Mouse (Mus musculus): ENCODE measurements around the gene Scgb3a1. TPM values are rescaled to one million over a fixed set of nuclear protein-coding genes. Genes with fewer than 3 reads are reported as not detected.

Scgb3a1 gene
- polyA plus RNA-seq, 1 experiment from 2014 or later = not detected

GRCm38 (mm10) chr11:49713336-49714334 lies 50.2 kb downstream of the Scgb3a1 start:
- peak; percentile 27 for ATAC-seq (replicated peaks; ENCODE audit: insufficient number of reproducible peaks, low FRiP score, low TSS enrichment, low read depth)
- peak overlapping the region; percentile 47 for H3K4me2 ChIP-seq (ENCODE audit: low read depth, low read length)
- H3K4me1 ChIP-seq (ENCODE audit: control insufficient read depth, insufficient read depth, low read length) = no peaks in the 10 kb centered on the region
- DNase-seq (ENCODE audit: low spot score) = peak; percentile 73
- H3K27ac ChIP-seq (replicated peaks; ENCODE audit: low read depth, low read length) = peak overlapping the region; percentile 87; the same call in 1 of the 2 replicates
- no peaks in the 10 kb centered on the region for H3K36me3 ChIP-seq (replicated peaks; ENCODE audit: control insufficient read depth, insufficient read depth, low read depth, low read length)
- no peaks in the 10 kb centered on the region for H3K9me3 ChIP-seq (replicated peaks; ENCODE audit: control insufficient read depth, low read length)
- peak overlapping the region; percentile 76 for H3K4me3 ChIP-seq (ENCODE audit: low read depth, low read length)
- 29% methylated on average over 20 of the region's 20 CpGs for WGBS
- peak overlapping the region; percentile 97 for H3K9ac ChIP-seq (replicated peaks; ENCODE audit: low read length)
- no peaks in the 10 kb centered on the region for H3K27me3 ChIP-seq (ENCODE audit: control insufficient read depth, insufficient read depth, low read length)

Other genes starting within 250 kb of the Scgb3a1 start
- gene Olfr1389, start 240.5 kb upstream of the Scgb3a1 start, polyA plus RNA-seq (2014; fragmentation: Nextera tagmentation; extraction: Ambion mirVana) = not detected in 2 replicates
- gene Olfr1388, start 227.0 kb upstream of the Scgb3a1 start, polyA plus RNA-seq (2014; fragmentation: Nextera tagmentation; extraction: Ambion mirVana) = 0.22 and 0.38 TPM in 2 replicates
- gene Olfr1387, start 208.3 kb upstream of the Scgb3a1 start, polyA plus RNA-seq (2014; fragmentation: Nextera tagmentation; extraction: Ambion mirVana) = not detected in 2 replicates
- not detected in 2 replicates for gene Olfr1386, start 198.6 kb upstream of the Scgb3a1 start, polyA plus RNA-seq (2014; fragmentation: Nextera tagmentation; extraction: Ambion mirVana)
- gene Olfr1385, start 174.5 kb upstream of the Scgb3a1 start, polyA plus RNA-seq (2014; fragmentation: Nextera tagmentation; extraction: Ambion mirVana) = not detected in 2 replicates
- not detected in 2 replicates for gene Olfr1384, start 156.9 kb upstream of the Scgb3a1 start, polyA plus RNA-seq (2014; fragmentation: Nextera tagmentation; extraction: Ambion mirVana)
- gene Olfr1383, start 144.0 kb upstream of the Scgb3a1 start, polyA plus RNA-seq (2014; fragmentation: Nextera tagmentation; extraction: Ambion mirVana) = not detected in 2 replicates
- gene Olfr1382, start 135.4 kb upstream of the Scgb3a1 start, polyA plus RNA-seq (2014; fragmentation: Nextera tagmentation; extraction: Ambion mirVana) = not detected in 2 replicates
- gene Olfr1381, start 120.2 kb upstream of the Scgb3a1 start, polyA plus RNA-seq (2014; fragmentation: Nextera tagmentation; extraction: Ambion mirVana) = not detected in 2 replicates
- not detected in 2 replicates for gene Olfr1380, start 106.7 kb upstream of the Scgb3a1 start, polyA plus RNA-seq (2014; fragmentation: Nextera tagmentation; extraction: Ambion mirVana)
- gene Flt4, start 54.3 kb upstream of the Scgb3a1 start, polyA plus RNA-seq (2014; fragmentation: Nextera tagmentation; extraction: Ambion mirVana) = 3.6 and 4.2 TPM in 2 replicates
- gene Cnot6, start 49.1 kb downstream of the Scgb3a1 start, polyA plus RNA-seq (2014; fragmentation: Nextera tagmentation; extraction: Ambion mirVana) = 49.9 and 56.5 TPM in 2 replicates
- gene Gfpt2, start 130.6 kb downstream of the Scgb3a1 start, polyA plus RNA-seq (2014; fragmentation: Nextera tagmentation; extraction: Ambion mirVana) = 26.1 and 28.1 TPM in 2 replicates
- 43.1 and 43.7 TPM in 2 replicates for gene Mapk9, start 183.1 kb downstream of the Scgb3a1 start, polyA plus RNA-seq (2014; fragmentation: Nextera tagmentation; extraction: Ambion mirVana)
- 0.29 and 0.91 TPM in 2 replicates for gene Rasgef1c, start 238.2 kb downstream of the Scgb3a1 start, polyA plus RNA-seq (2014; fragmentation: Nextera tagmentation; extraction: Ambion mirVana)